Mouse (Mus musculus): ENCODE results near the gene Midn.

Midn gene

DNA sequence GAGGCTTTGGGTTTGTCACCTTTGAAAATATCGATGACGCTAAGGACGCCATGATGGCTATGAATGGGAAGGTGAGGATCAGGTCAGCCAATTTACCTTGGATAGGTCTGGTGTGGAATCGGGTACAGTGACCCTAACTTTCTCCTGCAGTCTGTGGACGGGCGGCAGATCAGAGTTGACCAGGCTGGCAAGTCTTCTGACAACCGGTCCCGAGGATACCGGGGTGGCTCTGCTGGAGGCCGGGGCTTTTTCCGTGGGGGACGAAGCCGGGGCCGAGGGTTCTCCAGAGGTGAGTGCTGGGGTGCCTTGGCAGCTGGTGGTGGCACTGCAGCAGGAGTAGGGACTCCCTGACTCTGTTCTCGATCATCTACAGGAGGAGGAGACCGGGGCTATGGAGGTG is 22.0 kb downstream of the Midn start:
- DNase-seq (ENCODE audit: low read depth, low spot score): peak; percentile 4

DNA sequence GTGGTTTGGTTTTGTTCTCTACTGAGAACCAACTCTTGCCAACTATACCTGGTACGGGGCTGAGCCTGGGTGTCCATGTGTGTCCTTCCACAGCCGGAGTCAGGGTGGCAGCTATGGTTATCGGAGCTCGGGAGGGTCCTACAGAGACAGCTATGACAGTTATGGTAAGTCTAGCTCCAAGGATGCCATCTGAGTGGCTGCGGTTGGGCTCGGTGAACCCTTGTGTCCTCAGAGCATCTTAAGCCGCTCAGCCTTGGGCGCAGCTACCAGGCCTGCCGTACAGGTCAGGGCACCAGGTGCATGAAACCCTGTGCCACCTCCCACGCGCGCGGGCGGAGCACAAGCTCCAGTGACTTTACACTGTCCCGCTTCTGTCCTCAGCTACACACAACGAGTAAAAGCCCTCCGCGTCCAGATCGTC is 22.5 kb downstream of the Midn start:
- peak; percentile 9 for DNase-seq (ENCODE audit: low read depth, low spot score)

DNA sequence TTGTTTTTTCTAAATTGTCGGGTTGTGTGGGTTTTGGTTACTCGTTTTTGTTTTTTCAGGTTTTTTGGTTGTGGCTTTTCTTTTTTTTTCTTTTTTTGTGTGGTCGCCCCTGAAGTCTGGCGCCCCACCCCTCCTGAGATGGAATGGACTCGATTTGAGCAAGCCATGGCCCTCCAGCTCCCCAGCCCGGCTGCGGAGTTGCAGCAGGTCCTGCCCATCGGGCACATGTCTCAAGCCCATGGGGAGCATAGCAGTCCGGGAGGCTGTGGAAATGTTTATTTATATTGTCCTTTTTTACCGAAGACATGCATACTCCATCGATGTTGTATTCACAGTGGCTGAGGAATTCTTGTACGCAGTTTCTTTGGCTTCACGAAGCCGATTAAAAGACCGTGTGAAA is 23.2 kb downstream of the Midn start:
- DNase-seq (ENCODE audit: low read depth, low spot score): no peak

GRCm38 (mm10) chr10:80171760-80172526 is 23.9 kb downstream of the Midn start:
- DNase-seq (ENCODE audit: low read depth, low spot score): peak; percentile 5

DNA sequence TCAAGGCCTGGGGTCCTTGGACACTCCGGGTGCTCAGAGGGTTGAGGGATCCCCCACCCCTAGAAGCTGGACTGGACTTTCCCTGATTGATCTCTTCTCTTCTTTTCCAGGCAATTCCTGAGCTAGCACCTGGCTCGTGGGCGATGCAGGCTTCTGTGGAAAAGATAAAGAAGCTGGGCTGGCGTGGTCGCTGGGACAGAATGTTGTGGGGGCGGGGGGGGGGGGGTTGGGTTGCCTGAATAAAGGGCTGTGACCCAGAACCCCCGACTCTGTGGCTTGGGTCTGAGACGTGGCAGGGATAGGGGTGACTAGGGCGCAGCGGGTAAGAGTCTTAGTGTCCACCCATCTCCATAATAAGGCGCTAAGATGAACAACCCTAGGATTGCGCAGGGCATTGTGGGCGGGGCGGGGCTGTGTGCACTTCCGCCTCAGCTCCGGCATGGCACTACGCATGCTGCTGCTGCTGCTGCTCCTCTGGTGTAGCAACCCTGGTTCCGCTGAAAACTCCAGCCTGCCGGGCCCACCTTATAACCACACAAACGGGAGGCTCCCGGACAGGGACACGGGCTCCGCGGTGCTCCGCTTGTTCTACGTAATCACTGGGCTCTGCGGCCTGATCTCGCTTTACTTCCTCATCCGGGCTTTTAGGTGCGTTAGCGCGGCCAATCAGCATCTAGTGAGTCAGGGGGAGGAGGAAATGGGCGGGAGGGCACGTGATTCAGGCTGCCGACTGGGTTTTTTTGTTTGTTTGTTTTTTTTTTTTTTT is 24.6 kb downstream of the Midn start, which contains the start of gene 1600002K03Rik:
Gene 1600002K03Rik, plus strand, starts transcription at position 418 of the 766 bp plus-strand sequence.
- peak; percentile 96 for DNase-seq (ENCODE audit: low read depth, low spot score)

DNA sequence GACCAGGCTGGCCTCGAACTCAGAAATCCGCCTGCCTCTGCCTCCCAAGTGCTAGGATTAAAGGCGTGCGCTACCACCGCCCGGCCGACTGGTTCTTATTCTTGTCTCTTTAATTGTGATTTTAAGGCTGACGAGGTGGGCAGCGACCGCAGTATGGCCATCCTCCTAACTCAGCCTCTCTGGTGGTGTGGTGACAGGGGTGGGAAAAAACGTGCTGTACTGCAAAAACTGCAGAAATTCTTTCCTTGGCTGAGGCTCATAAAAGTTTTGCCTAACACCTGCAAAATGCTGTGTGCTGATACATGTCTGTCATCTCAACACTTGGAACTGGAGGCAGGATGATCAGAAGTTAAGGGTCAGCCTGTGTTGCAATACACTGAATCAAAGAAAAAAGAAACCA is 25.3 kb downstream of the Midn start:
- DNase-seq (ENCODE audit: low read depth, low spot score): no peak

GRCm38 (mm10) chr10:80173955-80174640 is 26.0 kb downstream of the Midn start:
- no peak for DNase-seq (ENCODE audit: low read depth, low spot score)

GRCm38 (mm10) chr10:80174705-80175104 is 26.6 kb downstream of the Midn start:
- peak; percentile 68 for DNase-seq (ENCODE audit: low read depth, low spot score)

DNA sequence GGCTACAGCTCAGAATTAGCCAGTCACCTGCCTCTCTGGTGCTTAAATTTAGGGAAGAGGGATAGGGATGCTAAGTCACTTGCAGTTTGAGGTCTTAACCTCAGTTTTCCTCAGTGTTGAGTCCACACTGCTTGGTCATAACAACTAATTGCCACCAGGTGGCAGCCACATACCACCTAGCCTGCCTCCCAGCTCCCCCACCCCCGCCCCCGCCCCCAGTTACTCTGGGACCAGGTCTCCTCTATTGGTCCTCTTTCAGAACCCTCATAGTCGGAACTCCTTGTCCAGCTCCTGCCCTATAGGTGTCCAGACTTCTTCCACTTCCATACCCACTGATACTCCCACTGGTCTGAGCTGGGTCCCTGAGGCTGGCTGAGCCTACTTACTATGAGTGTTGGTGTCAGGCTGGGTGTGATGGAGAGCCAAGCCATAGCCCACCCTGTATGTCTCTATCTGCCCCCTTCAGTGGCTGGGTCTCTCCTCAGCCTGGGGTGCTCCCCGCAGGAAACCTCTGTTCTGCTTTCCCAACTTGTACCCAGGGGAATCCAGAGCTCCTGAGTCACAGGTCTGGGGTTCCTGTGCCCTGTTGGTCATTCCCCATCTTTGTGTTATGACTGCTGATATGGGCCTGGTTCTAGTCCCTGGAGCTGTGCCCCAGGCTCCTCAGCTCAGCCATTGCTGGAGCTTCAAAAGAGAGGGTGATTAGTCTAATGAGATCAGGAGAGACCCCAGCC is 27.6 kb downstream of the Midn start:
- DNase-seq (ENCODE audit: low read depth, low spot score): peak; percentile 75

DNA sequence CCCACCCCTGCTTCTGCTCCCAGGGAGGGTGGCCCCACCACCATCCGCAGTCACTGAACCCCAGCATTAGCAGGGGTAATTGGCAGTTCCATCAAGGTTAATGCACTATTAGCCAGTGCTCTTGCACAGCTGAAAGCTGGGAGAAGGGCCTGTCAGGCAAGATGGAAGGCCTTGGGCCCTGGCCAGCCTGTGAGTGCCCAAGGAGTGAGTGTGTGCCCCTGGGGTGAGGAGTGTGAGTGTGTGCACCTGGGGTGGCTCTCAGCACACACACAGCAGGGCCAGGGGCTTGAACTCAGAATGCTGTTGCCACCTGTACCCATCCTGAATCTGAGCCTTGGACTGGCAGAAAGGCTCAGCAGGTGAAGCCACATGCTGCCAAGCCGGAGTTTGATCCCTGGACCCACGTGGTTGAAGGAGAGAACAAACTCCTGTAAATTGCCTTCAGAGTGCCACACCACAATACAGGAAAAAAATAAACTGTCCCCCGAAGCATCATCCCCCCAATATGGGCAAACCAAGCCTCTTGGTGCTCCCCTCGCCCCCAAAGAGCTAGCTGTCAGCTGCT is 28.3 kb downstream of the Midn start:
- DNase-seq (ENCODE audit: low read depth, low spot score): no peak

GRCm38 (mm10) chr10:80177441-80178279 is 29.6 kb downstream of the Midn start:
- DNase-seq (ENCODE audit: low read depth, low spot score): no peak

GRCm38 (mm10) chr10:80179068-80180051 is 31.3 kb downstream of the Midn start, which contains the start of gene Efna2:
Efna2 (plus strand) TSS chr10:80179482.
- peak; percentile 76 for DNase-seq (ENCODE audit: low read depth, low spot score)

- DNase-seq (ENCODE audit: low read depth, low spot score): no peak
Observed at GRCm38 (mm10) chr10:80180288-80180687, 32.2 kb downstream of the Midn start.

GRCm38 (mm10) chr10:80180823-80181222 is 32.8 kb downstream of the Midn start:
- no peak for DNase-seq (ENCODE audit: low read depth, low spot score)

DNA sequence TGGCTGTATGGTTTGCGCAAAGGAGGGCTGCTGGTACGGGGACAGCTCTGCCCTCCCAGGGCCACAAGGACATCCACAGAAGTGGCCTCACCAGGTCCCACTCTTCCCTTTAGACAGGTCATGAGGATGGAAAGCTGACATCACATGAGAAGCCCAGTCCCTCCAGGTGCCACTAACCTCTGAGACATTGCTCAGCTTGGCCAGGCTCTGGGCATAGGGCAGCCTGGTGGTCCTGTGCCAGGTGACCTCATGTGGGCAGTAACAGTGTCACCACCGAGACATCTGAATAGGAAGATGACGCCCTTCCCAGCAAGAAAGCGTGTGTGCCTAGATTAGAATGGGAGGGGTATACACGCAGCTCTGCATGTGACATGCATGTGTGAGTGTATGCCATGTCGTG is 34.5 kb downstream of the Midn start:
- no peak for DNase-seq (ENCODE audit: low read depth, low spot score)

GRCm38 (mm10) chr10:80186649-80187048 is 38.6 kb downstream of the Midn start:
- DNase-seq (ENCODE audit: low read depth, low spot score): no peak

GRCm38 (mm10) chr10:80187739-80188138 is 39.7 kb downstream of the Midn start:
- no peak for DNase-seq (ENCODE audit: low read depth, low spot score)

- DNase-seq (ENCODE audit: low read depth, low spot score): no peak
Observed at GRCm38 (mm10) chr10:80188453-80189024, 40.5 kb downstream of the Midn start.

GRCm38 (mm10) chr10:80189999-80190398 is 41.9 kb downstream of the Midn start:
- no peak for DNase-seq (ENCODE audit: low read depth, low spot score)

Data from brain, adult 2 months (tissue).